Mouse (Mus musculus) liver, embryonic 14.5 days (tissue): Measurements from ENCODE around the gene Olfr705. TPM values are rescaled to one million over a fixed set of nuclear protein-coding genes. Genes with fewer than 3 reads are reported as not detected.

ENCODE experiments used
- ATAC-seq: fragments of 200-750 bp; cut with Nextera tagmentation; 2 replicates; pipeline ENCODE4 v1.8.0; 2017; ENCODE audit warnings: moderate number of reproducible peaks, mild to moderate bottlenecking, moderate library complexity; ENCODE audit not compliant: insufficient read depth
- DNase-seq, 3 experiments: peaks; one replicate each; pipeline ENCODE4 v3.0.0-alpha.2; 2012 to 2013; ENCODE audit warnings: low read depth in 3 of 3, low spot score in 3 of 3
- H3K27ac ChIP-seq: fragments of 300-500 bp; sonication (generic); 2 replicates; pipeline ENCODE4 v1.5.1; 2014; ENCODE audit warnings: moderate library complexity, mild to moderate bottlenecking, control low read depth, inconsistent platforms
- H3K27me3 ChIP-seq: fragments of 300-500 bp; sonication (generic); 2 replicates; pipeline ENCODE4 v1.6.1; 2014; ENCODE audit warnings: mild to moderate bottlenecking, low read length, moderate library complexity; ENCODE audit not compliant: control insufficient read depth, insufficient read depth
- H3K36me3 ChIP-seq: fragments of 300-500 bp; sonication (generic); replicated peaks from 2 replicates; pipeline ENCODE4 v1.6.1; 2014; ENCODE audit warnings: low read depth; ENCODE audit not compliant: control insufficient read depth, insufficient read depth
- H3K4me1 ChIP-seq, 2 experiments: fragments of 200-500 bp in 1 of 2; fragments of 300-500 bp in 1 of 2; sonication (generic) in 1 of 2; replicated peaks; 2 replicates each; pipeline ENCODE4 v1.6.1; 2012 to 2014; ENCODE audit warnings: antibody characterized with exemption in 1 of 2, inconsistent platforms in 1 of 2, low read length in 1 of 2; ENCODE audit not compliant: control insufficient read depth in 2 of 2, insufficient read depth in 2 of 2
- H3K4me2 ChIP-seq: fragments of 300-500 bp; sonication (generic); 2 replicates; pipeline ENCODE4 v1.6.1; 2014; ENCODE audit warnings: low read depth, mild to moderate bottlenecking, control low read depth, moderate library complexity
- H3K4me3 ChIP-seq, 2 experiments: fragments of 200-500 bp in 1 of 2; fragments of 300-500 bp in 1 of 2; sonication (generic) in 1 of 2; 2 replicates each; pipeline ENCODE4 v1.5.1; 2012 to 2014; ENCODE audit warnings: low read depth in 2 of 2, low read length in 2 of 2, mild to moderate bottlenecking in 2 of 2, control low read depth in 1 of 2, inconsistent platforms in 1 of 2, moderate library complexity in 1 of 2; ENCODE audit not compliant: insufficient read depth in 1 of 2
- H3K9ac ChIP-seq: fragments of 300-500 bp; sonication (generic); replicated peaks from 2 replicates; pipeline ENCODE4 v1.6.1; 2014; ENCODE audit warnings: mild to moderate bottlenecking, control low read depth, moderate library complexity
- H3K9me3 ChIP-seq: fragments of 300-500 bp; sonication (generic); 2 replicates; pipeline ENCODE4 v1.6.1; 2016; ENCODE audit warnings: low read length, mixed read lengths; ENCODE audit not compliant: control insufficient read depth
- CTCF ChIP-seq: IDR thresholded peaks from 2 replicates; pipeline ENCODE4 v1.5.1; 2016; ENCODE audit warnings: antibody characterized with exemption, low read depth, control low read depth
- EP300 ChIP-seq: IDR thresholded peaks from 2 replicates; pipeline ENCODE4 v1.6.1; 2016; ENCODE audit warnings: antibody characterized with exemption, low read depth
- whole genome bisulfite sequencing: fragments of 180-500 bp; shearing (Covaris S2); extraction: QIAGEN DNeasy Blood & Tissue Kit; methylation state at CpG from one replicate; pipeline ENCODE4 v1.1.7; 2014; ENCODE audit not compliant: insufficient replicate concordance; 5-methylcytosine and 5-hydroxymethylcytosine counted together
- polyA plus RNA-seq, 2 experiments: library from polyadenylated mRNA; depleted of rRNA in 1 of 2; stranded (reverse) in 1 of 2; unstranded in 1 of 2; fragments of >200 nt; fragmentation: Nextera tagmentation in 1 of 2; extraction: Ambion mirVana in 1 of 2; gene quantifications; 2 replicates each; pipeline versions ENCODE4 v1.2.1 to v1.2.3; 2012 to 2014

Gene Olfr705
- polyA plus RNA-seq, 2 experiments, result not detected

- no peak for ATAC-seq
- no peaks in the 10 kb centered on the region for H3K4me1 ChIP-seq
- no peak for DNase-seq
- no peak within 1 kb of the TSS for H3K9ac ChIP-seq
- H3K4me2 ChIP-seq, result no peak within 1 kb of the TSS
- TF ChIP-seq EP300 (no peak), CTCF (no peak)
- H3K9me3 ChIP-seq, result no peaks in the 10 kb centered on the region
- no peak within 1 kb of the TSS for H3K4me3 ChIP-seq
- H3K36me3 ChIP-seq, result no peaks in the 10 kb centered on the region
- no peak within 1 kb of the TSS for H3K27ac ChIP-seq
- H3K27me3 ChIP-seq, result no peaks in the 10 kb centered on the region
Observed at GRCm38 (mm10) chr7:106862885-106863284, 13.8 kb downstream of the Olfr705 start, which contains the start of gene Olfr704. Olfr704 (plus strand) TSS chr7:106863185.

- ATAC-seq, result no peak
- no peak within 1 kb of the TSS for H3K27ac ChIP-seq
- no peak within 1 kb of the TSS for H3K4me3 ChIP-seq
- H3K4me1 ChIP-seq, result no peaks in the 10 kb centered on the region
- H3K9ac ChIP-seq, result no peak within 1 kb of the TSS
- no peaks in the 10 kb centered on the region for H3K27me3 ChIP-seq
- no peaks in the 10 kb centered on the region for H3K36me3 ChIP-seq
- no peak for DNase-seq
- 44% methylated on average over 2 of the region's 2 CpGs for WGBS
- H3K4me2 ChIP-seq, result no peak within 1 kb of the TSS
- no peaks in the 10 kb centered on the region for H3K9me3 ChIP-seq
- TF ChIP-seq CTCF (no peak), EP300 (no peak)
Observed at GRCm38 (mm10) chr7:106843060-106843459, 33.6 kb downstream of the Olfr705 start, which contains the start of gene Olfr703. Olfr703 (plus strand) TSS chr7:106843360.

GRCm38 (mm10) chr7:106833793-106834192, 42.9 kb downstream of the Olfr705 start, which contains the start of gene Olfr702:
Olfr702 (minus strand) TSS chr7:106833893.
- H3K4me3 ChIP-seq, result no peak within 1 kb of the TSS
- ATAC-seq (no peak), DNase-seq (no peak)
- H3K27ac ChIP-seq, result no peak within 1 kb of the TSS
- no peaks in the 10 kb centered on the region for H3K9me3 ChIP-seq
- no peak within 1 kb of the TSS for H3K4me2 ChIP-seq
- H3K36me3 ChIP-seq, result no peaks in the 10 kb centered on the region
- TF ChIP-seq CTCF (no peak), EP300 (no peak)
- H3K9ac ChIP-seq, result no peak within 1 kb of the TSS
- no peaks in the 10 kb centered on the region for H3K4me1 ChIP-seq
- H3K27me3 ChIP-seq, result no peaks in the 10 kb centered on the region

Other genes with a start within 250 kb of the Olfr705 start
- not detected in 2 replicates for gene Olfr693, start 196.3 kb downstream of the Olfr705 start, polyA plus RNA-seq (2012; rRNA removed)
- gene Olfr693, start 196.3 kb downstream of the Olfr705 start, polyA plus RNA-seq (2014; fragmentation: Nextera tagmentation; extraction: Ambion mirVana), result not detected in 2 replicates
- not detected in 2 replicates for gene Olfr694, start 185.1 kb downstream of the Olfr705 start, polyA plus RNA-seq (2012; rRNA removed)
- not detected in 2 replicates for gene Olfr694, start 185.1 kb downstream of the Olfr705 start, polyA plus RNA-seq (2014; fragmentation: Nextera tagmentation; extraction: Ambion mirVana)
- not detected in 2 replicates for gene Olfr695, start 160.5 kb downstream of the Olfr705 start, polyA plus RNA-seq (2012; rRNA removed)
- not detected in 2 replicates for gene Olfr695, start 160.5 kb downstream of the Olfr705 start, polyA plus RNA-seq (2014; fragmentation: Nextera tagmentation; extraction: Ambion mirVana)
- not detected in 2 replicates for gene Olfr697, start 134.4 kb downstream of the Olfr705 start, polyA plus RNA-seq (2012; rRNA removed)
- not detected in 2 replicates for gene Olfr697, start 134.4 kb downstream of the Olfr705 start, polyA plus RNA-seq (2014; fragmentation: Nextera tagmentation; extraction: Ambion mirVana)
- not detected in 2 replicates for gene Olfr698, start 121.5 kb downstream of the Olfr705 start, polyA plus RNA-seq (2012; rRNA removed)
- gene Olfr698, start 121.5 kb downstream of the Olfr705 start, polyA plus RNA-seq (2014; fragmentation: Nextera tagmentation; extraction: Ambion mirVana), result not detected in 2 replicates
- not detected in 2 replicates for gene Olfr699, start 83.7 kb downstream of the Olfr705 start, polyA plus RNA-seq (2012; rRNA removed)
- not detected in 2 replicates for gene Olfr699, start 83.7 kb downstream of the Olfr705 start, polyA plus RNA-seq (2014; fragmentation: Nextera tagmentation; extraction: Ambion mirVana)
- gene Olfr700, start 68.1 kb downstream of the Olfr705 start, polyA plus RNA-seq (2012; rRNA removed), result not detected in 2 replicates
- gene Olfr700, start 68.1 kb downstream of the Olfr705 start, polyA plus RNA-seq (2014; fragmentation: Nextera tagmentation; extraction: Ambion mirVana), result not detected in 2 replicates
- gene Olfr701, start 62.8 kb downstream of the Olfr705 start, polyA plus RNA-seq (2012; rRNA removed), result not detected in 2 replicates
- not detected in 2 replicates for gene Olfr701, start 62.8 kb downstream of the Olfr705 start, polyA plus RNA-seq (2014; fragmentation: Nextera tagmentation; extraction: Ambion mirVana)
- gene Olfr702, start 43.0 kb downstream of the Olfr705 start, polyA plus RNA-seq (2012; rRNA removed), result not detected in 2 replicates
- not detected in 2 replicates for gene Olfr702, start 43.0 kb downstream of the Olfr705 start, polyA plus RNA-seq (2014; fragmentation: Nextera tagmentation; extraction: Ambion mirVana)
- not detected in 2 replicates for gene Olfr703, start 33.5 kb downstream of the Olfr705 start, polyA plus RNA-seq (2012; rRNA removed)
- gene Olfr703, start 33.5 kb downstream of the Olfr705 start, polyA plus RNA-seq (2014; fragmentation: Nextera tagmentation; extraction: Ambion mirVana), result not detected in 2 replicates
- gene Olfr704, start 13.7 kb downstream of the Olfr705 start, polyA plus RNA-seq (2012; rRNA removed), result not detected in 2 replicates
- not detected in 2 replicates for gene Olfr704, start 13.7 kb downstream of the Olfr705 start, polyA plus RNA-seq (2014; fragmentation: Nextera tagmentation; extraction: Ambion mirVana)
- gene Olfr706, start 11.3 kb upstream of the Olfr705 start, polyA plus RNA-seq (2012; rRNA removed), result not detected in 2 replicates
- gene Olfr706, start 11.3 kb upstream of the Olfr705 start, polyA plus RNA-seq (2014; fragmentation: Nextera tagmentation; extraction: Ambion mirVana), result not detected in 2 replicates
- gene Olfr707, start 24.4 kb upstream of the Olfr705 start, polyA plus RNA-seq (2012; rRNA removed), result not detected in 2 replicates
- not detected in 2 replicates for gene Olfr707, start 24.4 kb upstream of the Olfr705 start, polyA plus RNA-seq (2014; fragmentation: Nextera tagmentation; extraction: Ambion mirVana)
- not detected in 2 replicates for gene Olfr1532-ps1, start 31.1 kb upstream of the Olfr705 start, polyA plus RNA-seq (2012; rRNA removed)
- not detected in 2 replicates for gene Olfr1532-ps1, start 31.1 kb upstream of the Olfr705 start, polyA plus RNA-seq (2014; fragmentation: Nextera tagmentation; extraction: Ambion mirVana)
- gene Olfr709-ps1, start 55.3 kb upstream of the Olfr705 start, polyA plus RNA-seq (2012; rRNA removed), result not detected in 2 replicates
- gene Olfr709-ps1, start 55.3 kb upstream of the Olfr705 start, polyA plus RNA-seq (2014; fragmentation: Nextera tagmentation; extraction: Ambion mirVana), result not detected in 2 replicates
- not detected in 2 replicates for gene Olfr710, start 71.4 kb upstream of the Olfr705 start, polyA plus RNA-seq (2012; rRNA removed)
- gene Olfr710, start 71.4 kb upstream of the Olfr705 start, polyA plus RNA-seq (2014; fragmentation: Nextera tagmentation; extraction: Ambion mirVana), result not detected in 2 replicates
- gene Olfr6, start 87.0 kb upstream of the Olfr705 start, polyA plus RNA-seq (2012; rRNA removed), result not detected in 2 replicates
- gene Olfr6, start 87.0 kb upstream of the Olfr705 start, polyA plus RNA-seq (2014; fragmentation: Nextera tagmentation; extraction: Ambion mirVana), result not detected in 2 replicates
- gene Olfr711, start 98.6 kb upstream of the Olfr705 start, polyA plus RNA-seq (2012; rRNA removed), result not detected in 2 replicates
- gene Olfr711, start 98.6 kb upstream of the Olfr705 start, polyA plus RNA-seq (2014; fragmentation: Nextera tagmentation; extraction: Ambion mirVana), result not detected in 2 replicates
- gene Olfr2, start 129.2 kb upstream of the Olfr705 start, polyA plus RNA-seq (2012; rRNA removed), result not detected in 2 replicates
- not detected in 2 replicates for gene Olfr2, start 129.2 kb upstream of the Olfr705 start, polyA plus RNA-seq (2014; fragmentation: Nextera tagmentation; extraction: Ambion mirVana)
- gene Olfr713, start 154.3 kb upstream of the Olfr705 start, polyA plus RNA-seq (2012; rRNA removed), result not detected in 2 replicates
- not detected in 2 replicates for gene Olfr713, start 154.3 kb upstream of the Olfr705 start, polyA plus RNA-seq (2014; fragmentation: Nextera tagmentation; extraction: Ambion mirVana)
- gene Olfr714, start 194.1 kb upstream of the Olfr705 start, polyA plus RNA-seq (2012; rRNA removed), result not detected in 2 replicates
- not detected in 2 replicates for gene Olfr714, start 194.1 kb upstream of the Olfr705 start, polyA plus RNA-seq (2014; fragmentation: Nextera tagmentation; extraction: Ambion mirVana)
- gene Olfr17, start 216.3 kb upstream of the Olfr705 start, polyA plus RNA-seq (2012; rRNA removed), result not detected in 2 replicates
- not detected in 2 replicates for gene Olfr17, start 216.3 kb upstream of the Olfr705 start, polyA plus RNA-seq (2014; fragmentation: Nextera tagmentation; extraction: Ambion mirVana)
- not detected in 2 replicates for gene Olfr715b, start 233.5 kb upstream of the Olfr705 start, polyA plus RNA-seq (2012; rRNA removed)
- gene Olfr715b, start 233.5 kb upstream of the Olfr705 start, polyA plus RNA-seq (2014; fragmentation: Nextera tagmentation; extraction: Ambion mirVana), result not detected in 2 replicates